Mouse (Mus musculus) spleen, postnatal 14 days (tissue): ENCODE data around the gene Bzw2.

Experiments used
- DNase-seq, 2 experiments: peaks; one replicate each; pipeline ENCODE4 v3.0.0; 2021 to 2022; ENCODE audit warnings: low spot score in 2 of 2

Bzw2 gene

DNA sequence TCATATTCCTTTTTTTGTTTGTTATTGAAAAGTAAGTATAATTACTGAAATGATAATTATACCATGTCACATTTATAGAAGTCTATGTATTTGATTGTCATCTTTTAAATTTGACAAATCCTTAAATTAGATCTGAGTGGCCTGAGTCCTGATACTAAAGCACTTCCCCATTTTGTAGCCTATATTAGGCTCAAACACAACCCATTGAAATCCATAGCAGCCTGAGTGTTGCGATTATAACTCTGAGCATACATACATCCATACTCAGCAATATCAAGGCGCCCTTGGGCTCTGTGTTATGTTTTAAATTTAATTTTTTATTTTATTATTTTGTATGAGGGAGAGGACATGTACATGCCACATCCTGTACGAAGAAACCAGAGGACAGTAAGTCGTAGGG lies 87.6 kb downstream of the Bzw2 start:
- no peak for DNase-seq

DNA sequence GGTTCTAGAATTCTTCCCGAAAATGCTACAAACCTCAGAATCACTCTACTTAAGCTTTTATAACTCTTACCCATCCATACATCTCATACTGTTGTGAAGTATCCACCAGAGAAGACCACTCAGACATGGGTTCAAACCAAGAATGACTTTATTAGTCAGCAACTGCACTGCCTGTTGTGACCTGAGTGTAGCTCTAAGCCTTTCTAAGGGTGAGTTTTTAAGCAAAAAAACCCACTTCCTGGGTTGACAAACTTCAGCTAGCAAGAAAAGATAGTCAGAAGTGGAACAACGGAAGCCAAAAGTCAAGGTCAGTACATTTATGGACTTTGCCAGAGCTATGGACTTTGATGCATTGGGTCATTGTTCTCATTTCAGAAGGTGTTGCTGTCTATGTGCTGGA lies 90.3 kb downstream of the Bzw2 start:
- no peak for DNase-seq

DNA sequence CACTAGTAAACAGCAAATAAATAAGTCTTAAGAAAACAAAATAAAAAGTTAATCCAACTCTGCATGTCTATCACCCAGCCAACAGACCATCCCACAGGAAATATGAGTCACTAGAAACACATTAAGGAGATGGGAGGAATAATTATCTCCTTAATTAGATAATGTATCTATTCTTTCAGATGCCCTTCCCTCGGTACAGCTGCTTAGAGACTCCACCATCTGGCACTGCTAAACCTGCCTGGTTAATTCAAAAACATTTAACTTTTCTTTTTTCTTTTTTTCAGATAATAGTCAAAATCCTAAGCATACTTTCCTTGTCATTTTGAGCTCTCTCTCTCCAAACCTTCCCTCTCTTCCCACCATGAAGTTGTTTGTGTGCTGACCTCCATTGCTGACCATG lies 92.0 kb downstream of the Bzw2 start:
- DNase-seq: no peak

DNA sequence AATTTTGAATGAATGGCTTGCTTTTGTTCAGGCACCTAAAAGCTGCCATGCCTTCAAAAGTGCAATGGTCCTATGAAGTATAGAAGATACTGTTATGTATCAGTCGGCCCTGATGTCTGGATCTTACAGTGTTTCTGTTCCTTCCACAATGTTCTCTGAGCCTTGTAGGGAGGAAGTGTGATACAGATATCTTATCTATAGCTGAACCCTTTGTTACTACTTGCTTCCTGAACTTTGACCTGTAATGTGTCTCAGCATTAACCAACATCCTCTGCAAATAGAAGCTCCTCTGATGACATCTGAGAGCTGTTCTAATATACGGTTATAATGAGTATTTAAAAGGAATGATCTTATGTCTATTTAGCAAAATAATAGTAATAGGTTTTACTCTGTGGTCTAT lies 100.2 kb downstream of the Bzw2 start:
- DNase-seq: no peak

DNA sequence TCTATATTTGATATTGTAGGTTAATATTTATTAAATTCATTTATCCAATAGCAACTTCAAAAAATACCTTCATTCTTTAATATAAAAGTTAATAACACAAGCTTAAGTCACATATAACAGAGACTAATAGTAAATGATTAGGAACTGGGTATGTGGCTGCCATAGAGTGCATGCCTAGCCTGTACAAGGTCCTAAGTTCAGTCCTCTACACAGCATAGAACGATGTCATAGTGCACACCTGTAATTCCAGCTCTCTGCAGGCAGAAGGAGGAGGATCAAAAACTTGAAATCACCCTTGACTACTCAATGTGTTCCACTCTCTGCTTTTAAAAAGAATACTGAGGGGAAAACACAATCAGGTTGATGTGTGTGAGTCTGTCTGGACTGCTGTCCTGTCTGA lies 107.6 kb downstream of the Bzw2 start:
- DNase-seq: no peak

DNA sequence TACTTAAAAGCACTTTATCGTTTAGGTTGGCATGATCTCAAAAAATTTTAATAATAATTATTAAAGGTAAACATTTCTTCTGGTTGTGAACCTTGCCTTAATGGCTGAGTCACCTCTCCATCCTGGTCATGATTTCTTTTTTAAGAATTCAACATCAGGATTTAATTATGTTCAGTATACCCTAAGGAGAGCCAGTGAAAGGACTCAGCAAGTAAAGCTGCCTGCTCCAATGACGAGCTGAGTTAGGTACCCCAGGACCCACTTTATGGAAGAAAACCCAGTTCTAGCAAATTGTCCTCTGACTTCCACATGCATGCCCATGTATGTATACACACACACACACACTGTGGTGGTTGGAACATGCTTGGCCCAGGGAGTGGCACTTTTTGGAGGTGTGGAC lies 110.3 kb downstream of the Bzw2 start:
- no peak for DNase-seq

DNA sequence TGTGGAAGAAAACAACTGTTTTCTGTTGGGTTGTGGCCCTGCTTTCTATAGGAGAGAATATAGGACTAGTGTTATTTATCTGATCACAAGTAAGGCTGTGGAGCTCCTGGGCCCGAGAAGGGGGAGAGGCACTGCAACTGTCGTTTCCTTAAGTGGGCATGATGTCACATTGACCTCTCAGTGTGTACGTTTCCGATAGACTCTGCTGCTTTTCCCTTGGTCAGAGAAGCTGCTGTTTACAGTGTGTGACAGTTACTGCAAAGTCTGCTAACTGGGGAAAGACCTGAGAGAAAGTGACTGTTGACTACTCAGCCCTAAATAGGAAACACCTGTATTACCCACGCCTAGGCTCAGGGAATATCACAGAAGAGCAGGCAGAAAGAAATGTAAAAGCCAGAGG lies 111.7 kb downstream of the Bzw2 start:
- DNase-seq: no peak

DNA sequence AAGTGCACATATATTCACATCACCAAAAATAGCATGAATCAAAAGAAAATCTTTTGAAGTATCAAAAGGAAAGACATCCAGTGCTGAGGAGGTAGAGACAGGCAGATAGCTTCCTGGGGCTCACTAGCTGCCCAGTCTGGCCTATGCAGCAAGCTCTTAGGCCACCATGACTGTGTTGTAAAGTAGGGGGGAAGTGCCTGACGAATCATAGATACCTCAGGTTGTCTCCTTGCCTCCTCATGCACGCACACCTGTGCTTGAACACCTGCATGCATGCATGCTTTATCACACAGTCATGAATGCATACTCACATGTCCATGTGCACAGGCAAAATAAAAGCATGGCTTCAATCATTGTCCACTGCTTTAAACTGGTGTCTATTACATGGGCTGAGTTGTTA lies 113.2 kb downstream of the Bzw2 start:
- no peak for DNase-seq

DNA sequence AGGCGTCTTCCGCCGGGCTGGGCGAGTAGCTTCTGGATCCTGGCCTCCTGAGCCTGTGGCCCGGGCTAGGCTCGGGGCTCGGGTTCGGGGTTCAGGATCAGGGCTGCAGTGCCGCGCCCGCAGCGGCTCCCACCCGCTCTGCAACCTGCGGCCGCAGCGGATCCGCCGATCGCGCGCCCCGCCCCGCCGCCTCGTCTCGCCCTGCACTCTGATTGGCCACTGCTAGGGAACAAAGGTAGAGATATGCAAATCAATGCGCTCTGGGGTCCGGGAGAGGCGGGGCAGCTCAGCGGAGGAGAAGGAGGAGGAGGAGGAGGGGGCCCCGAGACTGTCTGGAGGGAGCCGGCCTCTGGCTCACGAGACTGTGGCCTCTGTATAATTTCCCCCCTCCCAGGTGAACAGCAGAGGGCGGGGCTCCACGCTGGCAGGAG lies 115.5 kb downstream of the Bzw2 start, which contains the start of gene Tspan13:
Gene Tspan13, minus strand, starts transcription at position 153 of the 431 bp plus-strand sequence.
- peak; percentile 84 to 85 for DNase-seq
